Mouse (Mus musculus) myocyte (in vitro differentiated cells): ENCODE results near the gene Tgfb3. TPM values are rescaled to one million over a fixed set of nuclear protein-coding genes. Genes with fewer than 3 reads are reported as not detected.
A peak's percentile ranks its signal among the peaks of the same experiment; 100 is the strongest.

Source experiments
- H3K27me3 ChIP-seq: one replicate; pipeline ENCODE4 v1.6.1; 2011; ENCODE audit not compliant: control insufficient read depth, insufficient read depth, insufficient read length
- H3K36me3 ChIP-seq: one replicate; pipeline ENCODE4 v1.6.1; 2011; ENCODE audit not compliant: control insufficient read depth, insufficient read depth
- H3K4me2 ChIP-seq: one replicate; pipeline ENCODE4 v1.6.1; 2011; ENCODE audit warnings: low read depth, control low read depth
- H3K4me3 ChIP-seq: one replicate; pipeline ENCODE4 v1.5.1; 2011; ENCODE audit warnings: mild to moderate bottlenecking, control low read depth, moderate library complexity
- H3K79me2 ChIP-seq: one replicate; pipeline ENCODE4 v1.6.1; 2011; ENCODE audit not compliant: control insufficient read depth, insufficient read depth
- H3ac ChIP-seq: one replicate; pipeline ENCODE4 v1.6.1; 2011; ENCODE audit not compliant: control insufficient read depth, insufficient read length
- CEBPB ChIP-seq: IDR thresholded peaks from 2 replicates; pipeline ENCODE4 v1.6.1; 2011; ENCODE audit warnings: mild to moderate bottlenecking, moderate library complexity; ENCODE audit not compliant: poor library complexity, insufficient read depth, severe bottlenecking
- E2F4 ChIP-seq: IDR thresholded peaks from one replicate; pipeline ENCODE4 v1.6.1; 2011; ENCODE audit warnings: mild to moderate bottlenecking, control low read depth, moderate library complexity; ENCODE audit not compliant: insufficient read depth
- MAX ChIP-seq: IDR thresholded peaks from one replicate; pipeline ENCODE4 v1.6.1; 2011; ENCODE audit warnings: low read depth, mild to moderate bottlenecking, control low read depth
- MYOD1 ChIP-seq, 3 experiments: IDR thresholded peaks; one replicate each; pipeline ENCODE4 v1.6.1; 2011; ENCODE audit warnings: control low read depth in 2 of 3, low read depth in 2 of 3, mild to moderate bottlenecking in 2 of 3, moderate library complexity in 1 of 3; ENCODE audit not compliant: insufficient read length in 2 of 3, control insufficient read depth in 1 of 3
- MYOG ChIP-seq, 3 experiments: IDR thresholded peaks; one replicate each; pipeline ENCODE4 v1.6.1; 2011; ENCODE audit warnings: control low read depth in 2 of 3, low read depth in 2 of 3, mild to moderate bottlenecking in 2 of 3; ENCODE audit not compliant: insufficient read length in 2 of 3, control insufficient read depth in 1 of 3, insufficient read depth in 1 of 3
- POLR2A ChIP-seq: IDR thresholded peaks from one replicate; pipeline ENCODE4 v1.6.1; 2011; ENCODE audit warnings: low read depth, mild to moderate bottlenecking, control low read depth, moderate library complexity; ENCODE audit not compliant: insufficient read length
- POLR2AphosphoS2 ChIP-seq: IDR thresholded peaks from one replicate; pipeline ENCODE4 v1.6.1; 2011; ENCODE audit warnings: low read depth, control low read depth; ENCODE audit not compliant: insufficient read length
- REST ChIP-seq: IDR thresholded peaks from one replicate; pipeline ENCODE4 v1.6.1; 2011; ENCODE audit warnings: mild to moderate bottlenecking, control low read depth, moderate library complexity; ENCODE audit not compliant: insufficient read depth, insufficient read length
- SRF ChIP-seq: IDR thresholded peaks from one replicate; pipeline ENCODE4 v1.6.1; 2011; ENCODE audit warnings: low read depth; ENCODE audit not compliant: control insufficient read depth, insufficient read length
- TCF12 ChIP-seq: IDR thresholded peaks from one replicate; pipeline ENCODE4 v1.6.1; 2011; ENCODE audit warnings: mild to moderate bottlenecking, control low read depth; ENCODE audit not compliant: poor library complexity, insufficient read depth, severe bottlenecking
- TCF3 ChIP-seq: IDR thresholded peaks from one replicate; pipeline ENCODE4 v1.6.1; 2011; ENCODE audit warnings: low read depth, control low read depth; ENCODE audit not compliant: insufficient read length
- USF1 ChIP-seq: IDR thresholded peaks from one replicate; pipeline ENCODE4 v1.6.1; 2011; ENCODE audit warnings: low read depth, mild to moderate bottlenecking, control low read depth, moderate library complexity
- polyA plus RNA-seq: library from polyadenylated mRNA; unstranded; fragments of >200 nt; fragmentation: generic; extraction: Trizol; gene quantifications from one replicate; pipeline ENCODE4 v1.2.1, GENCODE M21; 2012; ENCODE audit warnings: missing spikeins

Tgfb3 gene
- polyA plus RNA-seq, 1 experiment: 79.2 TPM

- peak within 1 kb of the TSS; percentile 97 for H3K4me2 ChIP-seq
- peak within 1 kb of the TSS; percentile 22 for H3ac ChIP-seq
- peaks cover 21% of the 10 kb centered on the region for H3K79me2 ChIP-seq
- peak; percentile 76 for TF ChIP-seq POLR2AphosphoS2
- no peak for TF ChIP-seq MYOD1 (IDR thresholded peaks at IDR 0.05; ENCODE audit: control insufficient read depth in 1 of 3, insufficient read length in 2 of 3, low read depth in 2 of 3)
- TF ChIP-seq POLR2A: peak; percentile 82
- H3K4me3 ChIP-seq: peak within 1 kb of the TSS; percentile 59
- peaks cover 3% of the 10 kb centered on the region for H3K36me3 ChIP-seq
- no peaks in the 10 kb centered on the region for H3K27me3 ChIP-seq
Measured at GRCm38 (mm10) chr12:86082481-86083012, 3.7 kb upstream of the Tgfb3 start, which contains the start of gene Ift43. Ift43 (plus strand) TSS chr12:86082541.

- Histone ChIP-seq H3K4me2 (peak overlapping the region; percentile 69), H3K27me3 (no peaks in the 10 kb centered on the region), H3K36me3 (peaks cover 3% of the 10 kb centered on the region), H3K4me3 (peak overlapping the region; percentile 78), H3K79me2 (peaks cover 51% of the 10 kb centered on the region), H3ac (peak overlapping the region; percentile 27)
- TF ChIP-seq TCF12: no peak
- no peak for TF ChIP-seq TCF3
- TF ChIP-seq E2F4: no peak
- no peak for TF ChIP-seq REST
- no peak for TF ChIP-seq CEBPB
- TF ChIP-seq POLR2AphosphoS2: peak; percentile 16
- no peak for TF ChIP-seq POLR2A
- no peak for TF ChIP-seq USF1
- no peak for TF ChIP-seq MAX
- no peak for TF ChIP-seq SRF
- peak in 1 of 3 experiments; percentile 17 for TF ChIP-seq MYOD1 (IDR thresholded peaks at IDR 0.05; ENCODE audit: control insufficient read depth in 1 of 3, insufficient read length in 2 of 3, low read depth in 2 of 3)
- peak in 2 of 3 experiments; percentile 26 to 51 for TF ChIP-seq MYOG (IDR thresholded peaks at IDR 0.05; ENCODE audit: control insufficient read depth in 1 of 3, insufficient read depth in 1 of 3, insufficient read length in 2 of 3, low read depth in 2 of 3)
Measured at GRCm38 (mm10) chr12:86079202-86079667, 394 bp upstream of the Tgfb3 start.

GRCm38 (mm10) chr12:86078176-86078552, 677 bp downstream of the Tgfb3 start:
- Histone ChIP-seq H3ac (peak overlapping the region; percentile 27), H3K4me2 (peak overlapping the region; percentile 67), H3K79me2 (peaks cover 54% of the 10 kb centered on the region), H3K27me3 (no peaks in the 10 kb centered on the region), H3K4me3 (peak overlapping the region; percentile 78), H3K36me3 (peaks cover 5% of the 10 kb centered on the region)
- TF ChIP-seq MAX (no peak), MYOG (IDR thresholded peaks at IDR 0.05; ENCODE audit: control insufficient read depth in 1 of 3, insufficient read depth in 1 of 3, insufficient read length in 2 of 3, low read depth in 2 of 3) (peak in 1 of 3 experiments; percentile 29)

DNA sequence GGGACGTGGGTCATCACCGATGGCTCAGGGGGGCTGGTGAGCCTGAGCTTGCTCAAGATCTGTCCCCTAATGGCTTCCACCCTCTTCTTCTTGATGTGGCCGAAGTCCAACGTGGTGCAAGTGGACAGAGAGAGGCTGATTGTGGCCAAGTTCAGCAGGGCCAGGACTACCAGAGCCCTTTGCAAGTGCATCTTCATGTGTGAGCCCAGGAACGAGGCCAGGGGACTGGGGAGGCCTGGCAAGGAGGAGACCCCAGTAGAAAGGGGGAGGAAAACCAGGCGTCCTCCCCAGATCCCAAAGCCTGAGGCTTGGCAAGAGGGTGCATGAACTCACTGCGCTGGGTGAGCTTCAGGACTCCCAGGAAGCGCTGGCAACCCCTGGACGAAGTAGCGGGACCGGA, 1.1 kb downstream of the Tgfb3 start:
- Histone ChIP-seq H3K79me2 (peaks cover 55% of the 10 kb centered on the region), H3K36me3 (peaks cover 5% of the 10 kb centered on the region), H3K4me3 (peak overlapping the region; percentile 78), H3K27me3 (no peaks in the 10 kb centered on the region), H3K4me2 (peak overlapping the region; percentile 67), H3ac (peak overlapping the region; percentile 27)
- TF ChIP-seq REST (no peak), TCF12 (no peak), SRF (no peak), E2F4 (no peak), POLR2A (peak; percentile 44), TCF3 (no peak), MYOG (IDR thresholded peaks at IDR 0.05; ENCODE audit: control insufficient read depth in 1 of 3, insufficient read depth in 1 of 3, insufficient read length in 2 of 3, low read depth in 2 of 3) (no peak), POLR2AphosphoS2 (peak; percentile 11), MAX (no peak), USF1 (no peak), CEBPB (no peak), MYOD1 (IDR thresholded peaks at IDR 0.05; ENCODE audit: control insufficient read depth in 1 of 3, insufficient read length in 2 of 3, low read depth in 2 of 3) (no peak)

- Histone ChIP-seq H3K4me3 (peak overlapping the region; percentile 78), H3ac (peak overlapping the region; percentile 27), H3K4me2 (peak overlapping the region; percentile 67), H3K36me3 (peaks cover 5% of the 10 kb centered on the region), H3K79me2 (peaks cover 59% of the 10 kb centered on the region), H3K27me3 (no peaks in the 10 kb centered on the region)
- TF ChIP-seq CEBPB: no peak
- no peak for TF ChIP-seq TCF3
- TF ChIP-seq SRF: no peak
- no peak for TF ChIP-seq REST
- TF ChIP-seq POLR2AphosphoS2: no peak
- TF ChIP-seq TCF12: no peak
- no peak for TF ChIP-seq POLR2A
- TF ChIP-seq E2F4: no peak
- no peak for TF ChIP-seq MYOG (IDR thresholded peaks at IDR 0.05; ENCODE audit: control insufficient read depth in 1 of 3, insufficient read depth in 1 of 3, insufficient read length in 2 of 3, low read depth in 2 of 3)
- no peak for TF ChIP-seq USF1
- no peak for TF ChIP-seq MAX
- no peak for TF ChIP-seq MYOD1 (IDR thresholded peaks at IDR 0.05; ENCODE audit: control insufficient read depth in 1 of 3, insufficient read length in 2 of 3, low read depth in 2 of 3)
Measured at GRCm38 (mm10) chr12:86077322-86077721, 1.5 kb downstream of the Tgfb3 start.
